Mouse (Mus musculus) right cerebral cortex, postnatal 4 days (tissue): ENCODE data around the gene Ankrd13b.

Source experiments
- DNase-seq: peaks from one replicate; pipeline ENCODE4 v3.0.0-alpha.2; 2022

Ankrd13b gene

GRCm38 (mm10) chr11:77461856-77462255 is 27.6 kb downstream of the Ankrd13b start:
- DNase-seq, result no peak

GRCm38 (mm10) chr11:77456866-77457265 is 32.6 kb downstream of the Ankrd13b start:
- DNase-seq, result no peak

GRCm38 (mm10) chr11:77455770-77456510 is 33.5 kb downstream of the Ankrd13b start:
- DNase-seq, result no peak

GRCm38 (mm10) chr11:77453388-77453787 is 36.1 kb downstream of the Ankrd13b start:
- DNase-seq, result no peak

GRCm38 (mm10) chr11:77451670-77452069 is 37.8 kb downstream of the Ankrd13b start:
- DNase-seq, result no peak

GRCm38 (mm10) chr11:77449224-77449623 is 40.3 kb downstream of the Ankrd13b start:
- no peak for DNase-seq

- DNase-seq, result no peak
These were observed 42.8 kb downstream of the Ankrd13b start for GRCm38 (mm10) chr11:77446628-77447041.

GRCm38 (mm10) chr11:77444939-77445338 is 44.5 kb downstream of the Ankrd13b start:
- DNase-seq, result no peak

- DNase-seq, result no peak
These were observed 47.0 kb downstream of the Ankrd13b start for GRCm38 (mm10) chr11:77442186-77443170.

GRCm38 (mm10) chr11:77441020-77441419 is 48.5 kb downstream of the Ankrd13b start:
- DNase-seq, result no peak

- no peak for DNase-seq
These were observed 49.4 kb downstream of the Ankrd13b start for GRCm38 (mm10) chr11:77440081-77440480.

- DNase-seq, result no peak
These were observed 52.5 kb downstream of the Ankrd13b start for GRCm38 (mm10) chr11:77437026-77437425.

GRCm38 (mm10) chr11:77428446-77428845 is 61.0 kb downstream of the Ankrd13b start:
- DNase-seq, result no peak

- DNase-seq, result no peak
These were observed 66.2 kb downstream of the Ankrd13b start for GRCm38 (mm10) chr11:77423175-77423859.
